Mouse (Mus musculus) adrenal gland, postnatal 10 days (tissue): Measurements from ENCODE around the gene Hspa2. TPM values are rescaled to one million over a fixed set of nuclear protein-coding genes. Genes with fewer than 3 reads are reported as not detected.

Experiments used
- DNase-seq: peaks from one replicate; pipeline ENCODE4 v3.0.0; 2021; ENCODE audit warnings: mixed read lengths
- total RNA-seq, 2 experiments: library from RNA; stranded (reverse); gene quantifications; 2 replicates each; pipeline ENCODE4 v1.2.3; 2021

Gene Hspa2
- total RNA-seq, 2 experiments from 2014 or later, result 16.7 to 18.6 TPM

DNA sequence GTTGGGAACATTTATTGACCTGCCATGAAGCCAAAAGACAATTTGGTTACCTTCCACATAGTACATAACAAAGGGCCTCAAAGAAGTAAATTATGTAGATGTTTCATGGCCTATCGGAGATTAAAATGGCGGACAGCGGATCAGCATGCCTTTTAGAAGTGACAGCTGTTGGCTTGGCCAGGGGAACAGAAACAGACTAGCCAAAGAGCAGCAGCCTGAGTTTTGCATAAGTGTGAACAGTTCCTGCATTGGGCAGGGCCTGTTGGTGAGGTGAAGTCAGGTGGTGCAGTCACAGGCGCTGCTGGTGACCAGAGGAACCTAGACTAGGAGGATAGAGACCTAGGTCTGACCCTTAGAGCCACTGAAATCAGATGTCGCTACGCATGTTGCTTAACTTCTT, 26.9 kb upstream of the Hspa2 start:
- DNase-seq, result no peak

DNA sequence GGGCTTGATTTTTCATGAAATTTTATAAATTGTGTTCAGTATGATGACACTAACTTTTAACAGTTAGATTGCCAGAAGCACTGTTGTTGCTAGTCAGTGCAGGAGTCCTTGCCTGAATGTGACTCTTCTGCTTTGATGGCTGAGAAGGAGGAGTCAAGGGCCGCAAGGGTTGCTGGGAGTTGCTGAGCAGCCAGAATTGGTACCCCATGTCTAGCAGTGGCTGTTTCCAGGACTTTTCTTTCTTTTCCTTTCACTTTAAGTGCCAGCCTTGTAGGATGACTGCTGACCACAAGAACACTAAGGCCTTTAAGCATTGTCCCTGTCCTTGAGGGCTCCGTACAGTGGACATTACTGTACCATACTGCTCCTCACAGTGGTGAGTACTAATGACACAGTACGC, 26.2 kb upstream of the Hspa2 start:
- DNase-seq, result peak; percentile 50

DNA sequence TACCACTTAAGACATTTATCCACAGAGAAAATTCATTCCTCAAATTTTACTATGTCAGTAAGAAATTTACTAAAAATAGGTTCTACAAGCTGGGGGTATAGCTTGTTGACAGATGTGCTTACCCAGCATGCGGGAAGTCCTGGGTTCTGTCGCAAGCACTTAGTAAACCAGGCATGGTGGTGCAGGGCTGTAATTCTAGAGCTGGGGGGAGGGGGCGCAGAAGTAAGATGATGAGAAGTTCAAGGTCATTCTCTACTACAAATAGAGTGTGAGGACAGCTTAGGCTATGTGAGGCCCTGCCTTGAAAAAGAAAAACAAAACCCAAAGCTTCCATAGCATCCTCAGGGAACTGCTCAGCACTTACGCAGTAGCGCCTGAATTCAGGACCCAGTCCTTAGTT, 25.4 kb upstream of the Hspa2 start:
- DNase-seq, result peak; percentile 25

DNA sequence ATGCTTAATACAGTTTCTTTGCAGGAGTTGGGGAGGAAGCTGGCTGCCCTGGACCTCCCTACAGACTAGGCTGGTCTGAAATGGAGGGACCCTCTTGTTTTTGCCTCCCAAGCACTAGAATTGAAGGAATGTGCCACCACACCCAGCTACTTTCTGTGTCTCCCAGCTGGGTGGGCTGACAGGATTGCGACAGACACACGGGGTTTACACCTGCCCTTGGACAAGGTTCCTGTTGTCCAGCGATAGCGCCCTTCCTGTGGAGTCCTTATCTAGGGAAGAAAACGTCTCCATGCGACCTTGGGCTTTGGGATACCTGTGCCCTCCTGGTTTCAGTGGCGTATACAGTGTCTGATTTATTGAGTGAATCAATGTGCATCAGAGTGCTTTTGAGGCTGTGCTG, 23.8 kb upstream of the Hspa2 start:
- DNase-seq, result no peak

DNA sequence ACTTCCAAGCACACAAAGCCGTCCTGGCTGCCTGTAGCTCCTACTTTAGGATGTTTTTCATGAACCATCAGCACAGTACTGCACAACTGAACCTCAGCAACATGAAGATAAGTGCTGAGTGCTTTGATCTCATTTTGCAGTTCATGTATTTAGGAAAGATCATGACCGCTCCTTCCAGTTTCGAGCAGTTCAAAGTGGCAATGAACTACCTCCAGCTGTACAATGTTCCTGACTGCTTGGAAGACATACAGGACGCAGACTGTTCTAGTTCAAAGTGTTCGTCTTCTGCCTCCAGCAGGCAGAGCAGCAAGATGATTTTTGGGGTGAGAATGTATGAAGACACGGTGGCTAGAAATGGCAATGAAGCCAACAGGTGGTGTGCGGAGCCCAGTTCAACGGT, 18.6 kb upstream of the Hspa2 start:
- DNase-seq, result no peak

DNA sequence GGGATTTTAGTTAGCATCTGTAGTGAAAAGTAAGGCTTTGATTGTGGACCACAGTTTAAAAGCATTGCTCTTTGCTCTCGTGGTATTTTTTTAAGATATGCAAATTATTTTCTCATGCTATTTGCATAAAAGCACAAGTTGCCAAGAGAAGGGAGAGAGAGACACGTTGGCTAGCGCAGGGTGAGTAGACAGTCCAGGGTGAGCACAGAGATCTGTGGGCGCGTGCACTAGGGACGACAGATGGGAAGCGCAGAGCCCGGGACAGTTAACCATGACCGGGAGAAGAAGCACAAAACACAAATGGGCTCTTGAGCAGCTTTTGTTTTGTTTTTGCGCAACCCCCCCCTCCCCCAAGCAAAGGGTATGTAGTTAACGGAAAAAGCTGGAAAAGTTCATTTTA, 15.2 kb upstream of the Hspa2 start:
- DNase-seq, result no peak

DNA sequence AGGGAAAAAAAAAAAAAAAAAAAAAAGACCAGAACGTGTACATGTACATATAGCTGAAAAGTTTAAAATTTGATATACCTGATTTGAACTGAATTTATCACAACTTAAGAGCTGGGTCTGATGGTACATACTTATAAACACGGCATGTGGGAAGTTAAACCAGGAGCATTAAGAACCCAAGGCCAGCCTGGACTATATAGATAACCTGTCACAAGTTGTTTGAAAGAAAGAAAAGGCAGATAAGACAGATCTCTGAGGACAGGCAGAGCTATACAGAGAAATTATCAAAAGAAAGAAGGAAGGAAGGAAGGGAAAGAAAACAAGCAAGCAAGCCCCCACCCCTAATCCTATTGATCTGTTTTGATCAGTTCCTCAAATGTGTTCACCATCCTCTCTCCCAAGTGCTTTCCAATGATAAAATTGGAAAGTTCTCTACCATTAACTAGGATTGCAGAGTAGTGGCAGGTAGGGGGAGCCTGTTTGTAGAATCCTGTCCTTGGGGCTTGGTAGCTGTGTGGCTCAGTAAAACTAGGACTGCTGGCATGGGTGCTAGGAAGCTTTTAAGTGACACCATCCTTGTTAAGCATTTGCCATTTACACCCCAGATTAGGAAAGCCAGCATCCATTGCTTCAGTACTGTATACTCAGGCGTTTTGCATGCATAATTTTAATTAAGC, 12.2 kb upstream of the Hspa2 start:
- no peak for DNase-seq

DNA sequence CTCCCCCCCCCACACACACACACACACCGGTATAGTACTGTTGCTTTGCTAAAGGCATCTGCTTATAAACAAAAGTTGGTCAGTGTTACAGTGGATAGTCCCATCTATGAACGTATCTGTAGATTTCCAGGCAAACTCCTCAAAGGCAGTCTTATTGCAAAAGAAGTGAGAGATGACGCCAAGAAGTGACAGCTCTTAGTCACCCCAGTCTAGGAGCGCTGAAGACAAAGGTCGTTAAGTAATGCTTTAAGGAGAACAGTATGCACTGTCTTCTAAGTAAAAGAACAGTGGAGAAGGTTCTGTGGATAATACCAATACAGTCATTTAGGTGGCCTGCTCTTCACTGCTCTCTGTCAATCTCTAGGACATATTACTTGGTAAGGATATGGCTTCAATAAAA, 11.0 kb upstream of the Hspa2 start:
- DNase-seq, result no peak

DNA sequence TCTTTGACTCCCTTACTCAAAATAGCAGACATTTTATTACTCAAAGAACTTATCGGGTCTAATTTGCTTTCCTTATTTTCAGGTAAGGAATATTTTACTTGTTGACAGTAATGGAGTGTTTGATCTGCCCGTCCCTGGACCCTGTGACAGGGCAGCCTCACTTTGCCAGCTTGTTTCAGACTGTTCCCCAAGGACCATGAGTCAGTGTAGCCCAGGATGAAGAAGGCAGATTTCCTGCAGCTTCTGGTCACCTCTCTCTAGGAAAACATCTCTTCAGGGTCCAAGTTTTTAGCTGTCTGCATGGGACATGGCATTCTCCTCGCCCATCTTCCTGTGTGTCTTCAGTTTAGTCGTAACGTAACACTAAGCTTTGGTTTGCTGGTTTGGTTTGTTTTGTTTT, 6.7 kb upstream of the Hspa2 start:
- no peak for DNase-seq

DNA sequence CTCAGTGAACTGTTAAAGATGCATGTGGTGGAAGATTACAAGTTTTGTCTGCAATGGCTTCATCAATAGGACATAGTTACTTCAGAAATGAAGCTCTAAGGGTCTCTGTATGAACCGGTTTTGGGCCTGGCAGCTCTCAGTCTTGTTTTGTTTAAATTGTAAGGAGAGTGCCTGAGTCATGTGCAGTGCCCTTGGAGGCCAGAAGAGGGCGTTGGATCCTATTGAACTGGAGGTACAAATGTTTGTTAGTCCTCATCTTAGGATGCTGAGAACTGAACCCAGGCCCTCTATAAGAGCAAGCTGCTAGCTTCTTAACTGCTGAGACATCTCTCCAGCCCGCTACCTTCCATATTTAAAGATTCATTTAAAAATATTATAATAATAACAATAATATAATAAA, 2.3 kb upstream of the Hspa2 start:
- DNase-seq, result no peak

DNA sequence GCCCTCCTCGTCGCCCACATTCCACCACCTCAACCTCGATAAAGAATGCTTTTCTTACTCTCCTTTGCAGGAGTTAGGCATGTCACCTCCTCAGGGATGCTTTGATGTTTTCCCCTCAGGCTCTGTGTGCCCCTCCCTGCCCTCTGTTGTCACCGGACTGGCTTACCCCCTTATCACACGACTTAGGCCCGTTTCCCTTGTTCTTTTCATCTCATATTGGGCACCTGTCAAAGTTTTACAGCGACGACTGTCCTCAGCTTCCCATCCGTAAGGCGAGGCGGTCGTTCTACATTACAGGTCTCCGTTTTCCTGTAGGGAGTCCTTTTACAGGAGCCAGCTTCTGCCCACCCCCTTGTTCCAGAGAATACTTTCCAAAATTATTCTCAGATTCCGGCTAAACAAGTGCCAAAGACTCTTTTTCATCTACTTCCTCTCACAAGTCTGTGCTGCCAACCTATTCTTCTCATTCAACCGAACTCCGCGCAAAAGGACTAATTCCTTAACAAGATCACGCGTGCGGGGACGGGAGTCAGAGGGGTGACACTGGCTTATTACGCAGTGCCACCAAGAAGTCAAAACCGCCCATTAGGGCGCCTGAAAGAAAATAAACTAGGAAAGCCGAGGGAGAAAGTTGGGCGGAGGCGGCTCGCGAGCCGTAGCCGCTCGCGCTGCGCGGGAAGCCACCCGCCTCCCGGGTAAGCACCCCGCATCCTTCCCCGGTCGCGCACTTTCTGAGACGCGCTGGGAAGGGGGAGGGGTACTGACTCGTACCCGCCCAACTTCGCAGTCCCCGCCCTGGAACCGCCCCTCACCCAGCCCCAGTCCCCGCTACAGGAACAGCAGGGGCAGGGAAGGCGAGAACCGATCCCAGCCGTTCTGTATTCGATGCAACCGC, 738 bp upstream of the Hspa2 start:
- peak; percentile 94 for DNase-seq

DNA sequence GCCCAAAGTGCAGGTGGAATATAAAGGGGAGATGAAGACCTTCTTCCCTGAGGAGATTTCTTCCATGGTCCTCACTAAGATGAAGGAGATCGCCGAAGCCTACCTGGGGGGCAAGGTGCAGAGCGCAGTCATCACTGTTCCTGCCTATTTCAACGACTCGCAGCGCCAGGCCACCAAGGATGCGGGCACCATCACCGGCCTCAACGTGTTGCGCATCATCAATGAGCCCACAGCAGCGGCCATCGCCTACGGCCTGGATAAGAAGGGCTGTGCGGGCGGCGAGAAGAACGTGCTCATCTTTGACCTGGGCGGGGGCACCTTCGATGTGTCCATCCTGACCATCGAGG, 833 bp downstream of the Hspa2 start:
- peak; percentile 29 for DNase-seq

DNA sequence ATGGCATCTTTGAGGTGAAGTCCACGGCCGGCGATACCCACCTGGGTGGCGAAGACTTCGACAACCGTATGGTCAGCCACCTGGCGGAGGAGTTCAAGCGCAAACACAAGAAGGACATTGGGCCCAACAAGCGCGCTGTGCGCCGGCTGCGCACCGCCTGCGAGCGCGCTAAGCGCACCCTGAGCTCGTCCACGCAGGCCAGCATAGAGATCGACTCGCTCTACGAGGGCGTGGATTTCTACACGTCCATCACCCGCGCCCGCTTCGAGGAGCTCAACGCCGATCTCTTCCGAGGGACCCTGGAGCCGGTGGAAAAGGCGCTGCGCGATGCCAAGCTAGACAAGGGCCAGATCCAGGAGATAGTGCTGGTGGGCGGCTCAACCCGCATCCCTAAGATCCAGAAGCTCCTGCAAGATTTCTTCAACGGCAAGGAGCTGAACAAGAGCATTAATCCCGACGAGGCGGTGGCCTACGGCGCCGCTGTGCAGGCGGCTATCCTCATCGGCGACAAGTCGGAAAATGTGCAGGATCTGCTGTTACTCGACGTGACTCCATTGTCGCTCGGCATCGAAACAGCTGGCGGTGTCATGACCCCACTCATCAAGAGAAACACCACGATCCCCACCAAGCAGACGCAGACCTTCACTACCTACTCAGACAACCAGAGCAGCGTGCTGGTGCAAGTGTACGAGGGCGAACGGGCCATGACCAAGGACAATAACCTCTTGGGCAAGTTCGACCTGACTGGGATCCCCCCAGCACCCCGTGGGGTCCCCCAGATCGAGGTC, 1.4 kb downstream of the Hspa2 start:
- peak; percentile 34 for DNase-seq

DNA sequence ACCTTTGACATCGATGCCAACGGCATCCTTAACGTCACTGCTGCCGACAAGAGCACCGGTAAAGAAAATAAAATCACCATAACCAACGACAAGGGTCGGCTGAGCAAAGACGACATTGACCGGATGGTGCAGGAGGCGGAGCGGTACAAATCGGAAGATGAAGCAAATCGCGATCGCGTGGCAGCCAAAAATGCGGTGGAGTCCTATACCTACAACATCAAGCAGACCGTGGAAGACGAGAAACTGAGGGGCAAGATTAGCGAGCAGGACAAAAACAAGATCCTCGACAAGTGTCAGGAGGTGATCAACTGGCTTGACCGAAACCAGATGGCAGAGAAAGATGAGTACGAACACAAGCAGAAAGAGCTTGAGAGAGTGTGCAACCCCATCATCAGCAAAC, 2.0 kb downstream of the Hspa2 start:
- DNase-seq, result peak; percentile 8

DNA sequence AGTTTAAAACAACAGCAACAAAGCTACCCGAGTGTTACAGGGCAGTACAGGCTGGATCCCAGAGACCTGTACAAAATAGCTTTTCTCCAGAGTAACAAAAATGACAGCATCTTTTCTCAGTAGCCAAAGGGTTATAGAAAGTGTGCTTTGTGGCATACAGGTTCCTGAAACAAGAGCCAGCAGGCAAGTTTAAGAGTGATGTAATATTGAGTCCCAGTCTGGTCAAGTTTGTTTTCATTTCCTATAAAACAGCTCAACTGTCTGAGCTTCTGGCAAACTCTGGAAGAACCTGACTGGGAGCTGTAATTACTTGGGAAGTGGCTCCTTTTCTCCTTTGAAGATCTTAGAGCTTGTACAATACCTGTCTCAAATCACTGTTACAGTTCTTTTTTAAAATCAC, 3.2 kb downstream of the Hspa2 start:
- no peak for DNase-seq

DNA sequence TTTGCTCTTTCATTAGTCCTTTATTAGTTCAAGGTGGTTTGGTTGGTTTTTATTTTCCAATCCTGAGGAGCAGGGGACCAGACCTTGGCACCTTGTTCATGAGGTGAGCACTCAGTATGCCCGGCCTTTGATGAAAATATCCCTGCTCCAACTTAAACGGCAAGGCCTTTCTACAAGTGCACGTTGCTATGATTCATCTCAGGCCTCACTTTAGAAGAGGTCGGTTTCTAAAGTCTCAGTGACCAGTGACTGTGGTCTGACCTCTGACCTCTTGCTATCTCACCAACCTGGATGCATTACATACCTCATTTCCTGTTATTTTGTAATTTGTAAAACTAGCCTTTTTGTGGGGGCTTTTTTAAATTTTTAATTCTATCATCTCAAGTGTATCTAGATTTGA, 5.2 kb downstream of the Hspa2 start:
- no peak for DNase-seq

DNA sequence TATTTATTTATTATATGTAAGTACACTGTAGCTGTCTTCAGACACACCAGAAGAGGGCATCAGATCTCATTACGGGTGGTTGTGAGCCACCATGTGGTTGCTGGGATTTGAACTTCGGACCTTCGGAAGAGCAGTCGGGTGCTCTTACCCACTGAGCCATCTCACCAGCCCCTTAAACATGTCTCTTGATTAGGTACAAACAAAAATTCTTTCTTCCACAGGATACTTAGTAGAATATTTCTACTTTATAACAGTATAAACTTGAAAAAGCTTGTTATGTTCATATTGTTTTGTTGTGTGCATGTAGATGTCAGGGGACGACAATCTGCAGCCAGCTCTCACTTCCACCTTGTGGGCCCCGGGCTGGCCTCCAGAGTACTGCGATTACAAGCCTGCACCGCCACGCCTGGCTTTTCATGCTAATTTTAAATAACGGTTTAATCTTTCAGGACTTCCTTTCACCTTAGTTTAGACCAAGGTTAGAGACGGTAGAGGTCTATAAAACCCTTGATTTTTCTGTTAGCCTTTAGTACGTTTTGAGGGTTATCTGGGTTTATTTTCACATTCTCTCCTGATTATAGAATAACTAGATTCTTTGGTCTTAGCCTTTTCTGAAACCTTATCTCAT, 11.5 kb downstream of the Hspa2 start:
- no peak for DNase-seq

DNA sequence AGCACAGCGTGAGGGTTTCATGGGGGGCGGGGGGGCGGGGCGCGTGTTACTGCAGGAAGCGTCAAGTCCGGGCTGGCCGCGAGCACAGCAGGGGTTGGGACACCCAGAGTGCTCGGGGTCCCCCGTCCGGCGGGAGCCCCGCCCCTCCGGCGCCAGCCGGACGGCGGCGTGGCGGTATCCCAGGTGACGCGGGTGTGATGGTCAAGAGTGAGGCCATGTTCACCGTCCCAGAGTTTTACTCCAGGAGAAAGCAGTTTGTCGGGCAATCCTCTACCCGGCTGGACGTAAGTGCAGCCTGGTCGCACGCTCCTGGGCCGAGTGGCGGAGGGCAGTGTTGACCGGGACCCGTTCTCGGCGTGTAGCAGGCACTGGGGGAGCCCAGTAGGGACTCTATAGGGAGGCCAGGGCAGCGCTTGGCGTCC, 13.5 kb downstream of the Hspa2 start, which contains the start of gene Ppp1r36:
TSS of gene Ppp1r36 (plus strand) at position 106 of the 422 bp plus-strand sequence.
- DNase-seq, result peak; percentile 38

DNA sequence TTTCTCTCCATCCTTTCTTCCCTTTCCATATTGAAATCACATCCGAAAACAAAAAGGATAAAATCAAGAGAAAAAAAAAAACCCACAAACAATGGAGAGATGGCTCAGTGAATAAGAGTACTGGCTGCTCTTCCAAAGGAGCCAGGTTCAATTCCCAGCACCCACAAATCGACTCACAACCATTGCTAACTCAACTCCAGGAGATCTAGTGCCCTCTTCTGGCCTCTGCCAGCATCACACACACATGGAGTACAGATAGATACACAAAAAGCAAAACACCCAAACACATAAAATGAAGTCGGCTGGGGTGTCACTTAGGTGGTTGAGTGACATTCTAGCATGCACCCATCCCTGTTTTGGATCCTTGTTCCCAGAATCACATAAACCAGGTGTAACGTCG, 14.4 kb downstream of the Hspa2 start:
- DNase-seq, result no peak

DNA sequence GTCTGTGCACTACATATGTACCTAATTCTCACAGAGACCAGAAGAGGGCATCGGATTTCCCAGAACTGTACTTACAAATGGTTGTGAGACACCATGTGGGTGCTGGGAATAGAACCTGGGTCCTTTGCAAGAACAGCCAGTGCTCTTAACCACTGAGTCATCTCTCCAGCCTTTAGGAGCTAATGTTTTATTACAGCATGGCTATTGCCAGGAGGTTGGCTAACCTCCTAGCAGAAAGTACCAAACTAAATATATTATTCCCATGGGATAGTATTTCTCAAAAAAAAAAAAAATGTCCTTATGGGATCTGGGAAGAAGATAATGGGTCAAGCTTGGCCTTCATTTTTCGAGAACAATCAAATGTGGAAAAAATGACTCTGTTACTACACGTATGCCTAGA, 21.3 kb downstream of the Hspa2 start:
- no peak for DNase-seq

DNA sequence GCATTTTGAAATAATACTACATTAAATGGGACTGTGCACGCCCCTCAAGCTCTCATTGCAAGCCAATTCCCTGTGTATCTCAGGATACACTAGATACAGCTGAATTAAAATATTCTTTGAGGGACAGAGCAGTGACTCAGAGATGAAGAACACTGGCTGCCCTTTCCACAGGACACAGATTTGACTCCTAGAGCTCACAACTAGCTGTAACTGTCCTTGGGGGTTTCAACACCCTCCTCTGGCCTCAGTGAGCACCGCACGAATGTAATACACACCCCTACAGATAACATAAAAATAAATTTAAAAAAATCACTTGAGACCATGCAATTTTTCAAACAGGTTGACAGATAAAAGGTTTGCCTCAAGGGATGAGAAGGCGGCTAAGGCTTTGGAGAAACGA, 23.6 kb downstream of the Hspa2 start:
- DNase-seq, result peak; percentile 24

DNA sequence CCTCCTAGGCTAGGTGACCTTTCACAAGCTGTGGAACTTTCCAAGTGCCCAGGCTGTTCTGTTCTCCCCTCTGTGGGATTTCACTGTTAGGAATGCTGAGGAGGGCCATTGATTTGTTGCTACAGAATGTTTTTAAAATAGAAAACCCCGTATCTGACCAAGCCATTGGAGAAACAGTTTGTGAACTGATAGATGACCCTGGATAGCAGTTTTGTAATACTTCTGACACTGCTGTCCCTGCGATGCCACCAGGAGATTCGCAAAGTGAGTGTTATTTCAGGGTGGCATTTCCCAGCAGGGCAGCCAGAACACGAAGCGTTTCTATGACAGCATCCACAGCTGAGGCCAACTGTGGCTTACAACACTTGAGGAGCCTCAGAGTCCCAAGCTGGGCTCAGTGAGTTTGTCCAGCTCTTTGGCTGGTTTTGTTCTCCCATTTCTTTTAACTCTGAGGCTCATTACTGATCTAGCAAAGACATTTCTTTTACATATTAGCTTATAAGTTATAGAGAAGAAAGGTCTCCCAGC, 27.0 kb downstream of the Hspa2 start:
- peak; percentile 28 for DNase-seq
